Mouse (Mus musculus) cerebellum, adult 2 months (tissue): ENCODE data around the gene Fam213b. TPM values are rescaled to one million over a fixed set of nuclear protein-coding genes. Genes with fewer than 3 reads are reported as not detected.
A peak's percentile ranks its signal among the peaks of the same experiment; 100 is the strongest.

Experiments
- DNase-seq, 2 experiments: peaks; one replicate each; pipeline ENCODE4 v3.0.0; 2021
- H3K27ac ChIP-seq: fragments of 200-500 bp; 2 replicates; pipeline ENCODE4 v1.5.1; 2012; ENCODE audit warnings: low read length, control low read depth, inconsistent platforms; ENCODE audit not compliant: insufficient read depth
- H3K27me3 ChIP-seq: fragments of 200-500 bp; 2 replicates; pipeline ENCODE4 v1.6.1; 2012; ENCODE audit warnings: inconsistent platforms, mild to moderate bottlenecking, low read length, moderate library complexity; ENCODE audit not compliant: control insufficient read depth, insufficient read depth
- H3K4me1 ChIP-seq: fragments of 200-500 bp; 2 replicates; pipeline ENCODE4 v1.6.1; 2011; ENCODE audit warnings: low read length; ENCODE audit not compliant: control insufficient read depth, insufficient read depth
- H3K4me3 ChIP-seq: fragments of 200-500 bp; replicated peaks from 2 replicates; pipeline ENCODE3; 2011; ENCODE audit warnings: mild to moderate bottlenecking, low read depth, low read length, control low read depth; ENCODE audit not compliant: insufficient read depth
- CTCF ChIP-seq: fragments of 200-500 bp; IDR thresholded peaks from 2 replicates; pipeline ENCODE4 v1.5.1; 2011; ENCODE audit warnings: low read depth, mild to moderate bottlenecking, control low read depth, low read length, moderate library complexity, borderline replicate concordance; ENCODE audit not compliant: insufficient read depth
- POLR2A ChIP-seq: fragments of 200-500 bp; IDR thresholded peaks from 2 replicates; pipeline ENCODE4 v1.6.1; 2011; ENCODE audit warnings: low read length, control low read depth, borderline replicate concordance; ENCODE audit not compliant: insufficient read depth
- WGBS: fragments of 180-500 bp; shearing (Covaris S2); methylation state at CpG from one replicate; pipeline ENCODE4 v1.1.7; 2018; 5-methylcytosine and 5-hydroxymethylcytosine counted together
- polyA plus RNA-seq: library from polyadenylated mRNA; depleted of rRNA; stranded (reverse); fragments of >200 nt; gene quantifications from 2 replicates; pipeline ENCODE4 v1.2.3, GENCODE M21; 2012

Fam213b gene
- polyA plus RNA-seq, 1 experiment = 180 TPM

- no peak overlapping the region for H3K4me3 ChIP-seq
- no peak overlapping the region for H3K27ac ChIP-seq
- 26% methylated on average over 14 of the region's 14 CpGs for WGBS
- no peak for DNase-seq
- H3K4me1 ChIP-seq = peaks cover 25% of the 10 kb centered on the region
- no peaks in the 10 kb centered on the region for H3K27me3 ChIP-seq
- TF ChIP-seq POLR2A = no peak
- no peak for TF ChIP-seq CTCF
Measured at GRCm38 (mm10) chr4:154882014-154882659, 16.8 kb downstream of the Fam213b start.

GRCm38 (mm10) chr4:154880730-154881129 lies 18.2 kb downstream of the Fam213b start:
- Histone ChIP-seq H3K27me3 (no peaks in the 10 kb centered on the region), H3K4me1 (peaks cover 13% of the 10 kb centered on the region), H3K27ac (no peak overlapping the region), H3K4me3 (no peak overlapping the region)
- no peak for DNase-seq
- TF ChIP-seq POLR2A (no peak), CTCF (no peak)
- WGBS = 55% methylated on average over 6 of the region's 6 CpGs

DNA sequence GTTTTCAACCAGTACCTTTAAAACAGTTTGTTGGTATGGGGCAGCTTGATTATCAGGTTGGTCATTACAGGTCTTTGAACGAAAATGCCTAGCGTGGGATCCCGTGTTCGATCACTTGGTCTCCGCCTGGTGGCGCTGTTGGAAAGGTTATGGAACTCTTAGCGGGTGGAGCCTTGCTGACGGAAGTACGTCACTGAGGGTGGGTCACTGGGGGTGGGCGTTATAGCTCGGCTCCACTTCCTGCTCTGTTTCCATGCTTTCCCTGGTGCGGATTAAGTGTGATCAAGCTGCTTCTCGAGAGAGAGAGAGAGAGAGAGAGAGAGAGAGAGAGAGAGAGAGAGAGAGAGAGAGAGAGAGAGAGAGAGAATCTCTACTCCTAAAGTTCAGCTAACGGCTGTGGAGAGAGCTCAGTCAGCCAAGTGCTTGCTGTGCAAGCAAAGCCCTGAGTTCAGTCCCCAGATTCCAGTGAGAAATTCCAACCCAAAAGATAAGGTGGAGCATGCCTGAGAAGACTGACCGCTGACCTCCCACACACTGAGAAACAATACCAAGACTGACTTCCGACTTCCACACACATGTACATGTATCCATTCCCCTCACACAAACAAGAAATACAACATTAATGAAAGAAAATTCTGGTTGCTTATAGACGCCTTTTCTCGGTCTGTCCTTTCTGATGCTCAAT lies 20.9 kb downstream of the Fam213b start:
- Histone ChIP-seq H3K4me3 (peak overlapping the region; percentile 46), H3K4me1 (peaks cover 5% of the 10 kb centered on the region), H3K27me3 (no peaks in the 10 kb centered on the region), H3K27ac (peak overlapping the region; percentile 49)
- WGBS = 9% methylated on average over 18 of the region's 18 CpGs
- TF ChIP-seq CTCF (peak; percentile 97), POLR2A (peak; percentile 67; the same call in 1 of the 2 replicates)
- peak; percentile 90 to 94 for DNase-seq

GRCm38 (mm10) chr4:154873186-154873585 lies 25.7 kb downstream of the Fam213b start:
- no peak for DNase-seq
- Histone ChIP-seq H3K27ac (no peak overlapping the region), H3K4me3 (no peak overlapping the region), H3K27me3 (0 out of 2 replicates have a peak, but pooled peaks cover 1% of the 10 kb centered on the region), H3K4me1 (no peaks in the 10 kb centered on the region; the same call in none of the 2 replicates)
- WGBS = 68% methylated on average over 6 of the region's 6 CpGs
- no peak for TF ChIP-seq CTCF
- TF ChIP-seq POLR2A = no peak

GRCm38 (mm10) chr4:154871757-154872251 lies 27.1 kb downstream of the Fam213b start:
- 0 out of 2 replicates have a peak, but pooled peaks cover 1% of the 10 kb centered on the region for H3K27me3 ChIP-seq
- no peaks in the 10 kb centered on the region; the same call in 1 of the 2 replicates for H3K4me1 ChIP-seq
- TF ChIP-seq POLR2A = no peak
- TF ChIP-seq CTCF = no peak
- no peak overlapping the region for H3K4me3 ChIP-seq
- WGBS = 8% methylated on average over 13 of the region's 13 CpGs
- DNase-seq = no peak
- no peak overlapping the region for H3K27ac ChIP-seq

GRCm38 (mm10) chr4:154870721-154871120 lies 28.2 kb downstream of the Fam213b start:
- DNase-seq = no peak
- 0 out of 2 replicates have a peak, but pooled peaks cover 1% of the 10 kb centered on the region for H3K27me3 ChIP-seq
- H3K4me3 ChIP-seq = no peak overlapping the region
- no peaks in the 10 kb centered on the region; the same call in 1 of the 2 replicates for H3K4me1 ChIP-seq
- WGBS = 86% methylated on average over 4 of the region's 4 CpGs
- TF ChIP-seq POLR2A (no peak), CTCF (no peak)
- no peak overlapping the region for H3K27ac ChIP-seq

DNA sequence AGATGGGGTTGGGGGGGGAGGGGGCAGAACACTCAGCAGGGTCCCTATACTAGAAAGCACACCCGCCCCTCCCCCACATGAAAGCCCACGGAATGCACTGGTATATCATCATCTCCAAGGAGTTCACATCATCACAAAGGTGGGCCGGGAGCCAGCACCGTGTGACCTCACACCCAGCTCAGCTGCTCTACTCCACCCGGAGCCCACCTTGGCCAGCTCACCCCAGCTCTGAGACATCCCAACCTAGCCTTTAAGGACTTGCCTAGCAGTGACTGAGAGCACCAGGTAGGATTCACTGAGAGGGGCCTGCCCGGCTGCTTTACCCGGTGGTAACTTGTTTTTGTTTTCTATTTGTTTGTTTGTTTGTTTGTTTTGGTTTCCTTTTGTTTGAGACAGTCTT lies 29.5 kb downstream of the Fam213b start, which contains the start of gene Mmel1:
Gene Mmel1 (plus strand): TSS at position 146 of the 400 bp plus-strand sequence.
- DNase-seq = no peak
- 0 out of 2 replicates have a peak, but pooled peaks cover 1% of the 10 kb centered on the region for H3K27me3 ChIP-seq
- H3K4me3 ChIP-seq = no peak within 1 kb of the TSS
- no peak within 1 kb of the TSS for H3K27ac ChIP-seq
- H3K4me1 ChIP-seq = peaks cover 7% of the 10 kb centered on the region
- TF ChIP-seq CTCF (no peak), POLR2A (no peak)
- WGBS = 87% methylated on average over 7 of the region's 7 CpGs

DNA sequence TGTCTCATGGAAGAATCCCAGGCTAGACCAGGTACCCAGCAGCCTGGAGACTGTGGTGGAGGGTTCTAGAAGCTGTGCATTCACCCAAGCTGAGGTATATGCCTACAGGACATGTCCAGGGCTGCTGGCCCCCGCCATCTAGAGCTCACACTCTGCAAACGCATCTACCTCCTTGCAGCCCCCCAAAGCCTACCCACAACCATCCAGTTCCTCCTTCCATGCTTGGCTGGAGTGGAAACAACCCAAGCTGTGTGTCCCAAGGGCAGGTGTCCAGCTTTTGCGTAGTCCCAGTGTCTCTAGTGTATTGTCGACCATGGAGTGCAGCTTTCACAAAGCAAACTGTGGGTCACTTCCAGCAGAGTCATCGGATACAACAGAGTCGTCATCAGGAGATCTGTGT lies 31.7 kb downstream of the Fam213b start:
- no peak for DNase-seq
- Histone ChIP-seq H3K27ac (no peak overlapping the region), H3K4me1 (peaks cover 7% of the 10 kb centered on the region), H3K4me3 (no peak overlapping the region), H3K27me3 (0 out of 2 replicates have a peak, but pooled peaks cover 1% of the 10 kb centered on the region)
- no peak for TF ChIP-seq POLR2A
- 73% methylated on average over 6 of the region's 6 CpGs for WGBS
